Mouse (Mus musculus): Measurements from ENCODE around the gene Ube2i. TPM values are rescaled to one million over a fixed set of nuclear protein-coding genes. Genes with fewer than 3 reads are reported as not detected.
"Not testable (repeated sequence)": the region's sequence is repeated elsewhere in the genome, so short reads cannot be mapped to it uniquely, and the experiment has no call there.

The Ube2i gene
- total RNA-seq, 2 experiments from 2014 or later = 119 to 121 TPM

DNA sequence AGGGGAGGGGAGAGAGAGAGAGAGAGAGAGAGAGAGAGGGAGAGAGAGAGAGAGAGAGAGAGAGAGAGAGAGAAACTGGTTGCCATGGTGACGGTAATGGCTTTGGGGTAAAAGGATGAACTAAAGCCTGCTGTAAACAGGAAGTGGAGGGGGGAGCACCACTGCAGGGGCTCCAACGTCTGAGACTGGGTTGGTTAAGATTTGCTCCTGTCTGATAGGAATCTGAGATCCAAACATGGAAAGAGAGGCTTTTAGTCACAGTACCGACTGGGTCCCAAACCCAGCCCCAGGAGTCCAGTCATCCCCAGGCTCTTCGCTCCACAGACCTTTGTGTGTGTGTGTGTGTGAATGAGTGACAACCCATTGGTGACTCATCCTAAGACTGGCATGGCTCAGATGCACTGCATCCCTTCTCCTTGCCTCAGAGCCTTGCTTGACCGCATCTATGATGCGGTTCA, 16.6 kb downstream of the Ube2i start:
- intact Hi-C loops (cut with DNase I) = no loop called here
- DNase-seq = no peak

DNA sequence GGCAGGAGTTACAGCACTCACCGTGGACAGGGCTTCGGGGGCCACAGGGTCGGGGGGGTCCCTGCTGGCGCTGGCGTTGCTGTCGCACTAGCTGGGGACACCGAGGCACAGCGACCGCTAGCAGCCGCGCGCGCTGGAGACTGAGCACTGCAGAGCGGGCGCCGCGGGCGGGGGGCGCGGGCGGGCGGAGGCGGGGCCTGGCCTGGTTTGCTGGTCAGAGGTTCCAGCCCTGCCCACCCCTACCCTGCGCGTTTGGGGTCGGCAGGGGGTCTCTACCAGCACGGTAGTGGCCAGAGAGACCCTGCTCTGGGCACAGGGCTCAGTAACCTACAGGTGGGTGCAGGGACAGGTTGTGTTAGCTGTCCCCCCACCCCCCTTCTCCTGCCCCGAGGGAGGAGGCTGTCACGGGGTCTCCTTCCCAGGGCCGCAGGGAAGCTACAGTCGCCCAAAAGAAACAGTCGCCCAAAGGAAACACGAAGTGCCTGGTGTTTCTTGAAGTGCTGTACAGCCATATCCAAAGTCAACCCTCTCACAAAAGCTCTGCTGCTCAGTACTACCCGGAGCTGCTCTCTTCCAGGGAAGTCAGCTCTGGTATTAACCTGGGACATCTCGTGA, 18.2 kb downstream of the Ube2i start, which contains the start of gene Baiap3:
TSS of gene Baiap3 (minus strand) at position 225 of the 615 bp plus-strand sequence.
- DNase-seq = no peak
- intact Hi-C loops (cut with DNase I) = no loop called here

GRCm38 (mm10) chr17:25255110-25255509, 19.3 kb downstream of the Ube2i start:
- DNase-seq = no peak
- intact Hi-C loops (cut with DNase I) = no loop called here

DNA sequence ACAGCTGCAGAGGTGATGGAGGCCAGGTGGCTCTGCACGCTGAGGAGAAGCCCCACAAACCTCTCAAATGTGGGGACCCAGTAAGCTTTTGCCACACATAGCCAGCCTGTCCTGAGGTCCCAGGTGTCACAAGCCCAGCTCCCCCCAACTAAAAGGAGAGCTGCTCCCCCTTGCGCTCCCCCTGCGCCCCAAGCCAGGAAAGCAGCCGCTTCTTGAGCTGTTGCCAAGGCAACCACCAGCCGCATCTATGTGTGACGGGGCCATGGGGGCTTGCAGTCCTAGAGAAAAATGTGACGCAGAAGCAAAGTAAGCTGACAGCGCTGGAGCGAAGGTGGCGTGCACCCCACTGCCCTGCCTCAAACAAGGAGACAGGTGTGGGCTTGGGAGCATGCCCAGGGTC, 20.7 kb downstream of the Ube2i start:
- no peak for DNase-seq
- intact Hi-C loops (cut with DNase I) = no loop called here

GRCm38 (mm10) chr17:25252643-25253042, 21.8 kb downstream of the Ube2i start:
- intact Hi-C loops (cut with DNase I) = no loop called here

GRCm38 (mm10) chr17:25250181-25250835, 24.1 kb downstream of the Ube2i start:
- intact Hi-C loops (cut with DNase I) = no loop called here

More at GRCm38 (mm10) chr17:25252643-25253042, 21.8 kb downstream of the Ube2i start:
- no peak for DNase-seq

GRCm38 (mm10) chr17:25248033-25248750, 26.2 kb downstream of the Ube2i start:
- DNase-seq = no peak
- intact Hi-C loops (cut with DNase I) = no loop called here

More at GRCm38 (mm10) chr17:25250181-25250835, 24.1 kb downstream of the Ube2i start:
- no peak for DNase-seq

DNA sequence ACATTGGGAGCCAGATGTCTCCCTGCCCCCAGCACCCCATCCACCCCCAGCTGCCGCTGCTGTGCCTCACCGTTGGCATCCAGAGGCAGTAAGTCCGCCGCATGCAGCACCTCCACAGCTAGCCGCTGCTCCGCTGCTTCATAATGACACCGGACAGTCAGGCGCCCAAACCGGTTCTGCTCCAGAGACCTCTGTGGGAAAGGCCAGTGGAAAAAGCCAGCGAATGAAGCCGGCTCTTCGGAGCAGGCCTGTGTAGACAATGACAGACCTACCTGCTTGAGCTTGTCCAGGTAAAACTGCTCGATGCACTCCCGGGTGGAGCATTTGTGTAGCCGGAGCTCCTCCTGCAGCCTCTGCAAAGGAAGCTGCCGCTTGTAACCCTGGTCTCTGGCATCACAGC, 30.2 kb downstream of the Ube2i start:
- no peak for DNase-seq
- intact Hi-C loops (cut with DNase I) = no loop called here

DNA sequence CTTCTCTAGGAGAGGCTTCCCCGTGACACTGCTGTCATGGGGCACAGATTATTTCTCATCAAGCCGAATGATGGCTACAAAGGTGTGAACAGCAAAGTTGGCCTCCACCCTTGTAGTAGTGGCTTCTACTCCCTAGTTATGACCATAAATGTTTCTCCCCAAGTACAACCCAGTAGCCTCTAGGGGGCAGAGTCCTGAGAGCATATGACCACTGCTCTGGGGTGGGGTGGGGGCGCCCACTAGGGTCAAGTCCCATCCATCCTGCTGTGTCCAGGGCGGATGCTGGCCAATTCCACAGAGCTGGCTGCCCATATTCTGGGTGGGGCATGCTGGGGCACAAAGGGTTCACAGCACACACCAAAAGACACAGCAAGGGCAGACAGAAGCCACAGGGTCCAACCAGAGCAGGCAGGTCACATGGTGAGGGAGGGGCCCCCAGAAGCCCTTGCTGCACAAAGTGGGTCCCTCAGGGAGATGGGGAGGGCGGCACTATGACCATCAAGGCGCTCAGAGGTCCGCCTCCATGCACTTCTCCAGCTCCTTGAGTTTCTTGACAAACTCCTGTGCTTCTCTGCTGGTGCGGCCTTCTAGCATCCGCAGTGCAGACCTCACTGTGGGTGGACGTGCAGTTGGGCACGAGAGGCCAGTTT, 31.2 kb downstream of the Ube2i start:
- DNase-seq = no peak
- intact Hi-C loops (cut with DNase I) = no loop called here

DNA sequence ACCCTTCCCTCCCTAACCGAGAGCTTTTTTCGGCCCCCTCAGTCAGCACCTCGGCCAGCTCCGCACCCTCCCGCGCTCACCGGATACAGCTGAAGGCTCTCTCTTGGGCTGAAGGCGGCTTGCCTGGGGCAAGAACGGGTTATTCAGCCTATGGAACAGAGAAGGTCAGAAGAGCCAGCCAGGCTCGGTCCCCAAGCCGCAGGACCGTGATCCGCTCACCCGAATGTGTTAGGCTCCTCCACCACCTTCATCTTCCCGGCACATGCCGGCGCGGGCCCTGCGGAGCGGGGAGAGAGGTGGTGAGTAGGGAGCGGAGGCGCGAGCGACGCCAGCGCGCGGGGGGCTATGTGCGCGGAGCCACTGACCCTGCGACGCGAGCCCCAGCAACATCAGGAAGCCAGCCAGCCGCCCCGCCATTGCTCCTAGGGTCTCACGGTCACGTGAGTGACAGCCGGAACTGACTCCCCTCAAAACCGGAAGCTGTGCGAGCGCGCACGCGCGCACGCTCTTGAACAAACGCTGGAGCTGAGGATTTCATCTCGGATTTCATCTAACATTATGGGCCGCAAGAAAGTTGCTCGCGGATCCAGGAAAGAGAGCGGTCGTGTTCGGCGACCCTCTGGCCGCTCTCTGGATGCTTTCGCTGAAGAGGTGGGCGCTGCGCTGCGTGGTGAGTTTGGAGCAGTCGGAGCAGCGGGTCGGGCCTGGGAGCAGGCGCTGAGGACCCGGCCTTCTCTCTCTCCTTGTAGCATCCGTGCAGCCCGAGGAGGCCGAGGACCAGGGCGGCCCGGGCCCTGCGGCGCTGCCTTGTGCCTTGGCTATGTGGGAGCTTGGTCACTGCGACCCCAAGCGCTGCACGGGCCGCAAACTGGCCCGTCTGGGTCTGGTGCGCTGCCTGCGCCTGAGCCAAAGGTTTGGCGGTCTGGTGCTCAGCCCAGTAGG, 34.5 kb downstream of the Ube2i start, which contains the start of the genes Gnptg and Tsr3:
TSS of gene Gnptg (minus strand) at position 430 of the 942 bp plus-strand sequence.
TSS of gene Tsr3 (plus strand) at position 476 of the 942 bp plus-strand sequence.
- intact Hi-C loops (cut with DNase I) = no loop called here
- peak; percentile 84 to 85 for DNase-seq

DNA sequence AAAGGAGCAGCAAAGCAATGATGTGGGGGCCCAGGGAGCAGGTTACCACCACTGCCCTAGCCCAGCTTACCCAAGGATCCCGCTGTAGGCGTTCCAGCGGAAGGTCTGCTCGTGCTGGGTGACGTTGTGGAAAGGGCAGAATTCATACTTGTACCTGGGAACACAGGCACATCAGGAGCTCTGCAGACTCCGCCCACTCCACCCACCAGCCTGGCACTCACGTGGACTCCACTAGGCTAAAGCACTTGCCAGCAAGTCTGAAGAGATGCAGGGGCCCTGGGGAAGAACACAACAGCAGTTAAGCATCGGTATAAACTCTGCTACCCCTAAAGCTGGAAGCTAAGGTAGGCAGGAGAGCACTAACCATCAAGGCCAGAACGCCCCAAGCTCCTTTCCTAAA, 38.8 kb downstream of the Ube2i start:
- DNase-seq = no peak
- intact Hi-C loops (cut with DNase I) = no loop called here

DNA sequence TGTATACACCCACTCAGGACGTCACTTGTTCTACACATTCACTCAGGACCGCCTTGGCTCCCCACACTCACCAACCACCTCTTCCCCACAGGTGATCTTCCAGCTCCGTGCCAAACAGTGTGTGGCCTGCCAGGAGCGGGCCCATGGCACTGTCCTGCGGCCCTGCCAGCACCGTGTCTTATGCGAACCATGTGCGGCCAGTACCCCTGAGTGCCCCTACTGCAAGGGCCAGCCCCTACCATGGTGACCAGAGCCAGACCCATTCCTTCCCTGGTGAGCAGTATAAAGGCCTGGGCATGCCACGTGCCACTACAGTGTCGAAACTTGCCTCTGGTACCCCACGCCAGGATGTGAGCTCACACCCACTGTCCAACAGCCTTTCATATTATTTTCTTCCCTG, 42.8 kb downstream of the Ube2i start:
- not testable (repeated sequence) for DNase-seq

GRCm38 (mm10) chr17:25230700-25231099, 43.7 kb downstream of the Ube2i start:
- no peak for DNase-seq
- intact Hi-C loops (cut with DNase I) = no loop called here

More for the DNA sequence above, 42.8 kb downstream of the Ube2i start:
- intact Hi-C loops (cut with DNase I) = not testable (repeated sequence)

DNA sequence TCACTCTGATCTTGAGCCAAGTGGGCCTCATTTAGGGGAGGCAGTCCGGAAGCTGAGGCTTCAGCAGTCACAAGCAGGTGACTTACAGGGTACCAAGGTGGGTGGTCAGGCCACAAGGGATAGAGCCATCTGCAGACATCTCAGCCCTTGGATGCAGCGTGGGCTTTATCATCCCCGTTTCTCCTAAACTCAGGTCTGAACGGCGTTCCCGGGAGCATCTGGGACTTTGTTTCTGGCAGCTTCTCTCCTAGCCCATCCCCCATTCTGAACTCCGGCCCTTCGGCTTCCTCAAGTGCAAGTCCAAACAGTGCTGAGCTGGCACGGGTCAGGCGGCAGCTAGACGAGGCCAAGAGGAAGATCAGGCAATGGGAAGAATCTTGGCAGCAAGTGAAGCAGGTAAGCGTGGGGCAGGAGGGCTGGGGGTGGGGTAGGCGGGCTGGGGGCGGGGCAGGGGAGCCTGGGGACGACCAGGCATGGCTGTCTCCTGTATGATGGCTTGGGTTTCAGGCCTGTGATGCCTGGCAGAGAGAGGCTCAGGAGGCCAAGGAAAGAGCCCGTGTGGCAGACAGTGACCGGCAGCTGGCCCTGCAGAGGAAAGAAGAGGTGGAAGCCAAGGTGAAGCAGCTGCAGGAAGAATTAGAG, 44.3 kb downstream of the Ube2i start:
- intact Hi-C loops (cut with DNase I) = not testable (repeated sequence)

GRCm38 (mm10) chr17:25227991-25228390, 46.4 kb downstream of the Ube2i start:
- intact Hi-C loops (cut with DNase I) = no loop called here
- no peak for DNase-seq

More for the DNA sequence above, 44.3 kb downstream of the Ube2i start:
- not testable (repeated sequence) for DNase-seq

GRCm38 (mm10) chr17:25225659-25226058, 48.8 kb downstream of the Ube2i start:
- DNase-seq = no peak
- intact Hi-C loops (cut with DNase I) = no loop called here

DNA sequence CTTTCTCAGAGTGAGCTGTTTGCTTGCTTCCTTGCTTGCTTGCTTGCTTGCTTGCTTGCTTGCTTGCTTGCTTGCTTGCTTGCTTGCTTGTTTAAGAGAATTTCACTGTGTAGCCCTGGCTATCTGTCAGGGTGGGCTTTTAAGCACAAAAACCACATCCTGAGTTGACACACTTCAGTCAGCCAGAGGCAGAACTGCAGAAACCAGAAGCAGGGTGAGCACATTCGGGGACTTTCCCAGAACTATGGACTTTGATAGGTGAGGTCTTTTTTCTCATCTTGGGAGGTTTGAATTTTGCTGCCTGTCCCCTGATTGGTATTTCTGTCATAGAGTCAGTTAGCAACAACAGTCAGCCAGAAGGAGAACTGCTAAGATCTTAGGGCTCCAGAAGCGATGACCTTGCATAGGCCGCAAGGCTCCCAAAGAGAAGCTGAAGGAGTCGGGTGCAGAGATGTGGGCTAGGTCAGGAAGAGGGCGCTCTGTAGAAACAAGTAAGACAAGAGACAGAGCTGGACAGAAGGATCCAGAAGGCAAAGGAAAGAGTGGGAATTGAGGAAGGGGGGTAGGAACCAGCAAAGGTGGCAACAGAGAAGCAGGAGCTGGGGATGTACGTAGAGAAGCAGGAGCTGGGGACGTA, 49.7 kb downstream of the Ube2i start:
- no peak for DNase-seq
- intact Hi-C loops (cut with DNase I) = no loop called here

DNA sequence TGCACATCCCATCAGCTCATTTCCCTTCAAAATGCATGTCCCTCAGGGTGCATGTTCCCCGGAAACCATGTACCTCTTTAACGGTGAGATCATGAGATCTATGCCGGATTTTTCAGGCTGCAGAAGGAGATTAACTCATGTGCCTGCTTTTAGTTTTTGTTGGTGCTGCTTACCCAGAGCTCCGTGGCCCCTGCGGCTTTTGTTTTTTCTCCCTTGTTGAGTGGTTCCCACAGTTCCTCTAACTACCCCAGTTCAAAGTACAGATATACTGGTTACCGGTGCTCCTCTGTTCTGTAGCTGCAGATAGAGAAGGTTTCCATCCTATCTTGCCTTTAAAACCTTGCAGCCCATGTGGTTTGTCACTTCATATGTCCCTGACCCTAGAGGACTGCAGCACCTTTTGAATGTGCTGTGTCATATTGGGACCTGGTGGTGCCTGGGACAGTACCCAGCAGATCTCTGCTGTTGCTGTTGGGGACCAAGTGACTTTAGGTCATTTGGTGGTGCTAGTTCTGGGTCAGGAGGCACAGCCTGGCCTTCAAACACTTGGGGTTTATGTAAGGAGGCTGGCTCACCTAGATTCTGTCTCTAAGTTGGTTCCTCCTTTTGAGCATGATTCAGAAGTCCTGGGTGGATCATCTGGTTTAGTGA, 51.3 kb downstream of the Ube2i start:
- intact Hi-C loops (cut with DNase I) = no loop called here
- DNase-seq = no peak
